ENCODE assay signal across 12 mouse cellular contexts in the genomic region with DNA sequence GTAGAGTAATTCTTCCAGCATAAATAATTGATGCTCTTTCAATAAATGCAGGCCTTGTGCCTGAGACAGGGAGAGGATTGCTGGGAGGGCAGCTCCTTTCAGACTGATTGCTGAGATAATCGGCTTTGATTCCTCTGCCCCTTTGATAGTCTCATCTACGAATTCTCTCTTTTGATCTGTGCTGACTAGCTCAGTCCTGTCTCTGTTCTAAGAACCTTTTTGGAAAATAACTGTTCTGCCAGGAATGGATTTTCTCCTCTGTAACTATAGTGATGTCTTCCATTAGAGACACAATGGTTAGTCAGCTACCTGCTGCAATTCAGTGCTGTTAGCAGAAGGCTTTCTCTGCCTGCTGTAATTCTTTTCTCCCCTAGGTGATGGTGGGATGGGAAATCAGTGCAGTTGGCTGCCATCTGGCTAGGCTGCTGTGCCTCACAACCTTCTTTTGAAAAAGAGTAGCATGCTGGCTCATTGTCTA.
A peak's percentile ranks its signal among the peaks of the same experiment; 100 is the strongest.
DNase-seq lines count a peak whose midpoint lies in the region; ATAC-seq and TF ChIP-seq lines count a peak whose summit lies in the region.
"Had no signal": no experiment of that assay in that cellular context is flagged by ENCODE, and none has a peak within 500 bp of the region (broad histone marks: within the 10 kb centered on the region; RNA-seq: fewer than 3 reads in every experiment).

No protein-coding gene starts in this region.

- no peak for TF ChIP-seq CTCF in gastrocnemius, adult 2 months (IDR thresholded peaks at IDR 0.05)

- peak overlapping the region; percentile 24 for H3K4me3 ChIP-seq in gastrocnemius, adult 2 months
- H3K4me3 ChIP-seq in forebrain, embryonic 12.5 days (replicated peaks), result no peak overlapping the region
- H3K4me3 ChIP-seq in midbrain, embryonic 10.5 days, result no peak overlapping the region
- H3K4me3 ChIP-seq: erythroblast, embryonic 14.5 days; liver, embryonic 13.5 days had no signal

- WGBS in forebrain, embryonic 12.5 days, result 14% methylated on average over 2 of the region's 2 CpGs
- 36% methylated on average over 2 of the region's 2 CpGs for WGBS in midbrain, embryonic 10.5 days

- no peak overlapping the region for H3K4me2 ChIP-seq in forebrain, embryonic 12.5 days
- H3K4me2 ChIP-seq: liver, embryonic 13.5 days had no signal

- H3K9ac ChIP-seq in forebrain, embryonic 12.5 days, result no peak overlapping the region
- H3K9ac ChIP-seq: liver, embryonic 13.5 days had no signal

- ATAC-seq in forebrain, embryonic 12.5 days (ENCODE audit: low FRiP score), result peak; percentile 74
- no peak for ATAC-seq in erythroid progenitor cell, adult 5-6 weeks (replicated peaks; ENCODE audit: low FRiP score, poor library complexity, severe bottlenecking)

- H3K27ac ChIP-seq in gastrocnemius, adult 2 months, result no peak overlapping the region
- peak overlapping the region; percentile 83 for H3K27ac ChIP-seq in forebrain, embryonic 12.5 days
- H3K27ac ChIP-seq in midbrain, embryonic 10.5 days (replicated peaks), result peak overlapping the region; percentile 59
- H3K27ac ChIP-seq: liver, embryonic 13.5 days had no signal

- no peaks in the 10 kb centered on the region for H3K27me3 ChIP-seq in forebrain, embryonic 12.5 days
- H3K27me3 ChIP-seq in midbrain, embryonic 10.5 days (ENCODE audit: low read depth, poor library complexity, severe bottlenecking), result no peaks in the 10 kb centered on the region
- H3K27me3 ChIP-seq: liver, embryonic 13.5 days had no signal

- no peaks in the 10 kb centered on the region for H3K9me3 ChIP-seq in forebrain, embryonic 12.5 days
- H3K9me3 ChIP-seq in midbrain, embryonic 10.5 days (replicated peaks), result no peaks in the 10 kb centered on the region
- H3K9me3 ChIP-seq: liver, embryonic 13.5 days had no signal

- DNase-seq in gastrocnemius, adult 2 months, result no peak
- DNase-seq in gastrocnemius, adult 18-20 months (ENCODE audit: low spot score), result no peak
- DNase-seq in ZHBTc4 (ENCODE audit: low read depth, low spot score), result peak; percentile 21
- peak; percentile 26 for DNase-seq in midbrain, embryonic 10.5 days (ENCODE audit: low spot score)
- no peak for DNase-seq in lung, postnatal 10 days
- no peak for DNase-seq in left cerebral cortex, adult 8-10 months (ENCODE audit: low spot score in 2 of 2)
- DNase-seq: heart, postnatal 10 days; liver, embryonic 13.5 days; thymus, postnatal 14 days had no signal

- peaks cover 8% of the 10 kb centered on the region for H3K4me1 ChIP-seq in forebrain, embryonic 12.5 days
- peaks cover 31% of the 10 kb centered on the region for H3K4me1 ChIP-seq in midbrain, embryonic 10.5 days
- H3K4me1 ChIP-seq: liver, embryonic 13.5 days had no signal

- H3K36me3 ChIP-seq in forebrain, embryonic 12.5 days (replicated peaks), result no peaks in the 10 kb centered on the region
- H3K36me3 ChIP-seq in midbrain, embryonic 10.5 days, result peaks cover 3% of the 10 kb centered on the region; the same call in 1 of the 2 replicates
- H3K36me3 ChIP-seq: liver, embryonic 13.5 days had no signal

- intact Hi-C loops in gastrocnemius, adult 2 months (cut with DNase I), result no loop called here

Comparison
In these comparisons a context has a peak if more than half of its experiments do, and no peak if none do; other contexts are left out.
1. DNase-seq: peak in ZHBTc4 (single experiment) and midbrain, embryonic 10.5 days (single experiment); none in gastrocnemius, adult 2 months (single experiment), gastrocnemius, adult 18-20 months (single experiment), lung, postnatal 10 days (single experiment) and left cerebral cortex, adult 8-10 months (0 of 2).